Mouse (Mus musculus) olfactory bulb, adult 2 months (tissue): Measurements from ENCODE around the gene Cdip1.

Experiments used
- CTCF ChIP-seq: fragments of 200-500 bp; IDR thresholded peaks from 2 replicates; pipeline ENCODE4 v1.5.1; 2012; ENCODE audit warnings: low read depth, mild to moderate bottlenecking, low read length, moderate library complexity; ENCODE audit not compliant: insufficient read depth
- POLR2A ChIP-seq: fragments of 200-500 bp; IDR thresholded peaks from 2 replicates; pipeline ENCODE4 v1.6.1; 2012; ENCODE audit warnings: mild to moderate bottlenecking, low read depth, low read length, moderate library complexity; ENCODE audit not compliant: insufficient read depth

GRCm38 (mm10) chr16:4837631-4838030, 47.5 kb upstream of the Cdip1 start:
- TF ChIP-seq CTCF (no peak), POLR2A (no peak)
